Mouse (Mus musculus): Measurements from ENCODE around the gene Borcs7. TPM values are rescaled to one million over a fixed set of nuclear protein-coding genes. Genes with fewer than 3 reads are reported as not detected.
A peak's percentile ranks its signal among the peaks of the same experiment; 100 is the strongest.

Borcs7 gene
- polyA plus RNA-seq (2015; fragmentation: Nextera tagmentation; extraction: Ambion mirVana): 13.9 and 14.4 TPM in 2 replicates

GRCm38 (mm10) chr19:46689460-46690372, at the start of gene Borcs7:
TSS of gene Borcs7 (plus strand) at chr19:46689906.
- peak within 1 kb of the TSS; percentile 87 for H3K27ac ChIP-seq (replicated peaks)
- 2% methylated on average over 44 of the region's 44 CpGs for WGBS
- H3K9me3 ChIP-seq: no peaks in the 10 kb centered on the region
- H3K36me3 ChIP-seq: no peaks in the 10 kb centered on the region
- peaks cover 14% of the 10 kb centered on the region for H3K4me1 ChIP-seq
- H3K27me3 ChIP-seq: no peaks in the 10 kb centered on the region
- H3K9ac ChIP-seq (replicated peaks): peak within 1 kb of the TSS; percentile 93
- H3K4me2 ChIP-seq (replicated peaks): peak within 1 kb of the TSS; percentile 48
- peak; percentile 97 for ATAC-seq (replicated peaks)
- H3K4me3 ChIP-seq: peak within 1 kb of the TSS; percentile 88

- ATAC-seq (replicated peaks): no peak
- Histone ChIP-seq H3K27ac (replicated peaks) (no peak overlapping the region), H3K4me2 (replicated peaks) (no peak overlapping the region), H3K9me3 (no peaks in the 10 kb centered on the region), H3K9ac (replicated peaks) (no peak overlapping the region), H3K4me1 (peaks cover 48% of the 10 kb centered on the region), H3K4me3 (no peak overlapping the region), H3K36me3 (no peaks in the 10 kb centered on the region), H3K27me3 (no peaks in the 10 kb centered on the region)
- WGBS: 96% methylated on average over 8 of the region's 8 CpGs
Measured at GRCm38 (mm10) chr19:46640780-46641179, 48.9 kb upstream of the Borcs7 start.

- no peak overlapping the region for H3K9ac ChIP-seq (replicated peaks)
- no peaks in the 10 kb centered on the region for H3K27me3 ChIP-seq
- peaks cover 54% of the 10 kb centered on the region for H3K4me1 ChIP-seq
- H3K27ac ChIP-seq (replicated peaks): peak overlapping the region; percentile 58
- no peak overlapping the region for H3K4me2 ChIP-seq (replicated peaks)
- no peaks in the 10 kb centered on the region for H3K9me3 ChIP-seq
- H3K4me3 ChIP-seq: no peak overlapping the region
- no peaks in the 10 kb centered on the region for H3K36me3 ChIP-seq
- WGBS: 62% methylated on average over 19 of the region's 19 CpGs
- ATAC-seq (replicated peaks): no peak
Measured at GRCm38 (mm10) chr19:46641420-46642085, 48.2 kb upstream of the Borcs7 start.

GRCm38 (mm10) chr19:46642136-46642753, 47.5 kb upstream of the Borcs7 start:
- no peaks in the 10 kb centered on the region for H3K36me3 ChIP-seq
- no peak overlapping the region for H3K9ac ChIP-seq (replicated peaks)
- H3K27me3 ChIP-seq: no peaks in the 10 kb centered on the region
- H3K4me1 ChIP-seq: peaks cover 54% of the 10 kb centered on the region
- H3K27ac ChIP-seq (replicated peaks): peak overlapping the region; percentile 58
- no peak overlapping the region for H3K4me3 ChIP-seq
- H3K4me2 ChIP-seq (replicated peaks): no peak overlapping the region
- no peaks in the 10 kb centered on the region for H3K9me3 ChIP-seq
- ATAC-seq (replicated peaks): no peak
- WGBS: 66% methylated on average over 22 of the region's 22 CpGs

- ATAC-seq (replicated peaks): no peak
- Histone ChIP-seq H3K4me2 (replicated peaks) (no peak overlapping the region), H3K27ac (replicated peaks) (no peak overlapping the region; the same call in 1 of the 2 replicates), H3K9ac (replicated peaks) (no peak overlapping the region), H3K36me3 (no peaks in the 10 kb centered on the region), H3K9me3 (no peaks in the 10 kb centered on the region), H3K4me3 (no peak overlapping the region), H3K4me1 (peaks cover 54% of the 10 kb centered on the region), H3K27me3 (no peaks in the 10 kb centered on the region)
- 72% methylated on average over 5 of the region's 5 CpGs for WGBS
Measured at GRCm38 (mm10) chr19:46643236-46643635, 46.5 kb upstream of the Borcs7 start.

- H3K36me3 ChIP-seq: no peaks in the 10 kb centered on the region; the same call in 1 of the 2 replicates
- no peaks in the 10 kb centered on the region for H3K27me3 ChIP-seq
- no peaks in the 10 kb centered on the region for H3K9me3 ChIP-seq
- H3K27ac ChIP-seq (replicated peaks): peak overlapping the region; percentile 53
- H3K4me2 ChIP-seq (replicated peaks): no peak overlapping the region
- WGBS: 72% methylated on average over 10 of the region's 10 CpGs
- no peak overlapping the region for H3K9ac ChIP-seq (replicated peaks)
- H3K4me3 ChIP-seq: no peak overlapping the region
- peaks cover 54% of the 10 kb centered on the region for H3K4me1 ChIP-seq
- ATAC-seq (replicated peaks): no peak
Measured at GRCm38 (mm10) chr19:46644343-46644792, 45.3 kb upstream of the Borcs7 start.

GRCm38 (mm10) chr19:46644793-46645602, 44.7 kb upstream of the Borcs7 start:
- no peak; the same call in 1 of the 2 replicates for ATAC-seq (replicated peaks)
- 27% methylated on average over 12 of the region's 12 CpGs for WGBS
- H3K4me3 ChIP-seq: no peak overlapping the region
- no peaks in the 10 kb centered on the region for H3K9me3 ChIP-seq
- no peaks in the 10 kb centered on the region for H3K27me3 ChIP-seq
- H3K4me2 ChIP-seq (replicated peaks): no peak overlapping the region
- H3K4me1 ChIP-seq: peaks cover 54% of the 10 kb centered on the region
- H3K36me3 ChIP-seq: no peaks in the 10 kb centered on the region; the same call in 1 of the 2 replicates
- no peak overlapping the region for H3K9ac ChIP-seq (replicated peaks)
- peak overlapping the region; percentile 53 for H3K27ac ChIP-seq (replicated peaks)

- 64% methylated on average over 12 of the region's 12 CpGs for WGBS
- no peaks in the 10 kb centered on the region for H3K27me3 ChIP-seq
- H3K9ac ChIP-seq (replicated peaks): no peak overlapping the region
- peaks cover 51% of the 10 kb centered on the region for H3K4me1 ChIP-seq
- no peak overlapping the region for H3K4me3 ChIP-seq
- no peak overlapping the region for H3K4me2 ChIP-seq (replicated peaks)
- no peak for ATAC-seq (replicated peaks)
- H3K27ac ChIP-seq (replicated peaks): peak overlapping the region; percentile 53
- H3K9me3 ChIP-seq: no peaks in the 10 kb centered on the region
- no peaks in the 10 kb centered on the region; the same call in 1 of the 2 replicates for H3K36me3 ChIP-seq
Measured at GRCm38 (mm10) chr19:46646041-46646481, 43.6 kb upstream of the Borcs7 start.

GRCm38 (mm10) chr19:46647254-46647653, 42.5 kb upstream of the Borcs7 start:
- Histone ChIP-seq H3K4me2 (replicated peaks) (no peak overlapping the region), H3K4me1 (peaks cover 39% of the 10 kb centered on the region), H3K4me3 (no peak overlapping the region), H3K27ac (replicated peaks) (no peak overlapping the region), H3K27me3 (no peaks in the 10 kb centered on the region), H3K9ac (replicated peaks) (no peak overlapping the region), H3K36me3 (peaks cover under 1% of the 10 kb centered on the region; the same call in 1 of the 2 replicates), H3K9me3 (no peaks in the 10 kb centered on the region)
- 78% methylated on average over 3 of the region's 3 CpGs for WGBS
- ATAC-seq (replicated peaks): no peak

GRCm38 (mm10) chr19:46647850-46648249, 41.9 kb upstream of the Borcs7 start:
- H3K36me3 ChIP-seq: peaks cover 4% of the 10 kb centered on the region
- H3K4me3 ChIP-seq: no peak overlapping the region
- peaks cover 34% of the 10 kb centered on the region for H3K4me1 ChIP-seq
- H3K27me3 ChIP-seq: no peaks in the 10 kb centered on the region
- 87% methylated on average over 8 of the region's 8 CpGs for WGBS
- no peak overlapping the region for H3K27ac ChIP-seq (replicated peaks)
- no peak overlapping the region for H3K9ac ChIP-seq (replicated peaks)
- no peak overlapping the region for H3K4me2 ChIP-seq (replicated peaks)
- no peaks in the 10 kb centered on the region for H3K9me3 ChIP-seq
- no peak for ATAC-seq (replicated peaks)

GRCm38 (mm10) chr19:46648565-46648964, 41.1 kb upstream of the Borcs7 start:
- H3K4me3 ChIP-seq: no peak overlapping the region
- H3K27ac ChIP-seq (replicated peaks): no peak overlapping the region
- no peak for ATAC-seq (replicated peaks)
- no peaks in the 10 kb centered on the region for H3K27me3 ChIP-seq
- H3K9ac ChIP-seq (replicated peaks): no peak overlapping the region
- H3K4me1 ChIP-seq: peaks cover 27% of the 10 kb centered on the region
- WGBS: 98% methylated on average over 14 of the region's 14 CpGs
- no peak overlapping the region for H3K4me2 ChIP-seq (replicated peaks)
- peaks cover 12% of the 10 kb centered on the region for H3K36me3 ChIP-seq
- no peaks in the 10 kb centered on the region for H3K9me3 ChIP-seq
